Mouse (Mus musculus): ENCODE measurements around the gene 2310011J03Rik. TPM values are rescaled to one million over a fixed set of nuclear protein-coding genes. Genes with fewer than 3 reads are reported as not detected.

The 2310011J03Rik gene
- polyA plus RNA-seq, 1 experiment from 2014 or later, result 25.4 TPM

DNA sequence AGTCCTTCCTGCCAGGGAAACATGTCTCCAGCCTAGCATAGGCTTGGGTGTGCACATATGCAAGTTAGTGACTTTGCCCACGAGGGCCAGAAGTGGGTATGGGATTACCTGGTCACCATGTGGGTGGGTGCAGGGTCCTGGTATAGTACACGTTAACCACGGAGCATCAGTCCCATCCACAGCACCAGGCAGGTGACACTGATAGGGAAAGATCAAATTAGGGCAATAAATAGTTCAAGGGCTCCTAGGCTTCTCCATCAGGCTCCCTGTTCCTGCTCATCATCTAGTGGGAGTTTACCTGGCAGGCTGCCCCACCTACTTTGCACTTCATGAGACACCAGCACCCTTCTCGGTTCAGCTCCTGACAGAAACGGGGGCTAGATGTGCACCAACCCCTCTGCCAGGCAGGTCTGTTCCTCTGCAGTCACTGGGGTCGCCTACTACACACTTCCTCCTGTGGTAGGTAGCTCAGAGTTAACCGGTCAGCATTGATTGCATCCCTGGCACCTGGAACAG lies 25.5 kb downstream of the 2310011J03Rik start:
- H3K4me1 ChIP-seq, result peaks cover 63% of the 10 kb centered on the region
- no peaks in the 10 kb centered on the region for H3K9me3 ChIP-seq
- no peaks in the 10 kb centered on the region for H3K27me3 ChIP-seq (replicated peaks)
- peaks cover 14% of the 10 kb centered on the region for H3K36me3 ChIP-seq (replicated peaks)
- peak overlapping the region; percentile 98 for H3K27ac ChIP-seq
- H3K9ac ChIP-seq, result peak overlapping the region; percentile 92; the same call in 1 of the 2 replicates
- no peak for ATAC-seq (replicated peaks)
- 49% methylated on average over 7 of the region's 7 CpGs for WGBS
- peak overlapping the region; percentile 98; the same call in 1 of the 2 replicates for H3K4me2 ChIP-seq
- 0 out of 2 replicates have a peak overlapping the region, but pooled peaks have one; percentile 3 for H3K4me3 ChIP-seq

DNA sequence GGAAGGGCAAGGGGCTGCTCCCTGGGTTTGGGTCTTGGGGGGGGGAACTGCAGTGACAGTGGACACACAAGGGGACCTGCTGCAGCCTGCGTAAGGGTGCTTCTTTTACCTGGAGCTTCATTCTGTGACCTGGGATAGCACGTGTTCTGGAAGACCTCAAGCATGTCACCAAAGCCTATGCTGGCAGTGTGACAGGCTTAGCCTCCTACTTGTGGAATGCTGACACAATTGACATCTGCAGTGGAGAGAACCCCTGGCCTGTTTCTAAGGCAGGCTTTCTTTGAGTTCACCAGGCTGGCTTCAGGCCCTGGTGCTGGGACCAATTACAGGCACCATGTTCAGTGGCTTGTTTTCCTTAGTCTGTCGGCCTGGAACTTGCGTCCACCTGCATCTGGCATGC lies 26.0 kb downstream of the 2310011J03Rik start:
- Histone ChIP-seq H3K4me3 (peak overlapping the region; percentile 3; the same call in 1 of the 2 replicates), H3K4me2 (peak overlapping the region; percentile 92; the same call in 1 of the 2 replicates), H3K27me3 (replicated peaks) (no peaks in the 10 kb centered on the region), H3K9me3 (no peaks in the 10 kb centered on the region), H3K4me1 (peaks cover 63% of the 10 kb centered on the region), H3K9ac (no peak overlapping the region), H3K36me3 (replicated peaks) (peaks cover 14% of the 10 kb centered on the region), H3K27ac (peak overlapping the region; percentile 98; the same call in 1 of the 2 replicates)
- no peak for ATAC-seq (replicated peaks)
- WGBS, result 75% methylated on average over 4 of the region's 4 CpGs

DNA sequence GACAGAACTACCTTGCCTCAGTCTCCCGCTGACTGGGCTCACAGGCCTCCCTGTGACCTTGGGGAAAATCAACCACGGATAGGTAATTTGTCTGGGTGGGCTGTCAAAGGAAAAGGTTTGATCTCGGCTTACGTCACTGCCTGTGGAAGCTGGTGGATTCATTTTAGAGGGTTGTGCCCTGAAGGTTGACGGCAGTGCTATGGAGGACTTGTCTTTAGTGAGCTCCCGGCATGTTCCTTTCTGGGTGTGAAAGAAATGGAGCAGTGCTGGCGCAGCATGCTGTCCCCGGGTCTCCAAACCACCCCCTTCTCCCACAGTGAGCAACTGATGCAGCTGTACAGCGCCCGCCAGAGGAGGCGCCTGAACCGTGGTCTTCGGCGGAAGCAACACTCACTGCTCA lies 27.0 kb downstream of the 2310011J03Rik start:
- no peak for ATAC-seq (replicated peaks)
- Histone ChIP-seq H3K27me3 (replicated peaks) (no peaks in the 10 kb centered on the region), H3K9ac (peak overlapping the region; percentile 97), H3K4me1 (peaks cover 58% of the 10 kb centered on the region), H3K36me3 (replicated peaks) (peaks cover 21% of the 10 kb centered on the region), H3K4me2 (peak overlapping the region; percentile 92), H3K27ac (peak overlapping the region; percentile 91), H3K9me3 (no peaks in the 10 kb centered on the region), H3K4me3 (peak overlapping the region; percentile 92)
- 27% methylated on average over 14 of the region's 14 CpGs for WGBS

DNA sequence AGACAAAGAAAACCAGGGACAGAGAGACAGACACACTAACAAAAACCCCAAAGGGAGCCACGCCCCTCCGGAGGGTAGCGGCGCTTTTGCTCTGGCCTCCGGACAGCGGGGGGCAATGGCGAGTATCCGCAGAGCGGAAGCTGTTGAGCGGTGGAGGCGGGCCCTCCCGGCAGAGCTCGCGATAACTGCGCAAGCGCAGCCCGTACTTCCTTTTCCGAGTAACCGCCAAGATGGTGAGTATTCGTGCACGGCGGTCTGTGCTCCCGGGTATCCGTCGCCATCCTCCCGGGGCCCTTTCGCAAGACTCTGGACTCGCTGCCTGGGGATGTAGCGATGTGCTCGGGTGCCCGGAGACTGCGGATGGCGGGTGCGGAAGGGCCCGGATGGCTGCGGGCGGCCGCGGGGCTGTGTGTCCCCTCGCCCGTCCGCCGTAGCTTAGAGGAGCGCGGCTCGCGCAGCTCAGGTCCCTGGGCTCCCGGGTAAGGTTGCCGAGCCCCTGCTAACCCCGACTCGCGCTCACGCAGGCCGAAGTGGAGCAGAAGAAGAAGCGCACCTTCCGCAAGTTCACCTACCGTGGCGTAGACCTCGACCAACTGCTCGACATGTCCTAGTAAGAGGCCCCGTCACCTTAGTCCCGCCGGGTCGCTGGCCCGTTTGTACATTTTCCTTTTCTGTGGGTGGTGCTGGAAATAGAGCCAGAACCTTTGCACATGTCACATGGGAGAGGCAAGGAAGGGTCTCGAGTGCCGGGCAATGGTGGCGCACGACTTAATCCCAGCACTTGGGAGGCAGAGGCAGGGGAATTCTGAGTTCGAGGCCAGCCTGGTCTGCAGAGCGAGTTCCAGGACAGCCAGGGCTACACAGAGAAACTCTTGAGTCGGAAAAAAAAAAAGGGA lies 27.8 kb downstream of the 2310011J03Rik start, which contains the start of gene Rps15:
TSS of gene Rps15 (plus strand) at position 203 of the 896 bp plus-strand sequence.
- peaks cover 24% of the 10 kb centered on the region for H3K36me3 ChIP-seq (replicated peaks)
- WGBS, result 0% methylated on average over 72 of the region's 72 CpGs
- H3K9me3 ChIP-seq, result no peaks in the 10 kb centered on the region
- peaks cover 50% of the 10 kb centered on the region for H3K4me1 ChIP-seq
- no peaks in the 10 kb centered on the region for H3K27me3 ChIP-seq (replicated peaks)
- H3K4me3 ChIP-seq, result peak within 1 kb of the TSS; percentile 92
- ATAC-seq (replicated peaks), result peak; percentile 74
- peak within 1 kb of the TSS; percentile 97 for H3K9ac ChIP-seq
- peak within 1 kb of the TSS; percentile 92 for H3K4me2 ChIP-seq
- peak within 1 kb of the TSS; percentile 91 for H3K27ac ChIP-seq

DNA sequence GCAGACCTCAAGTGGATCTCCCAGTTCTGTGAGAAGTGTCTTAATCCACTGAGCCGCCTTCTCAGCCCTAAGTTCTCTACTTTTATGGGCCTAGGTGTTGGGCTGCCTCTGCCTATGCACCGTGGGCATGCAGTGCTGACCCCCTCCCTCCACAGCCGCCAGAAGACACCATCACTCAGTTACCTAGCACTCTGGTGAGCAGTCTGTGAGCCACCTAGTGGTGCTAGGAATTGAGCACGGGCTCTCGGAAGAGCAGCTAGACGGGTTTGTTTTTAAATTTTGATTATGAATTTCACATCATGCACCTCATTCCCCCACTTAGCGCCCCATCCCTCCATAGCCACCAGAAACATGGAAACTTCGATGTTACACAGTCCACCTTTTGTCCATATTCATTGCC lies 31.7 kb downstream of the 2310011J03Rik start:
- no peak for ATAC-seq (replicated peaks)
- no peaks in the 10 kb centered on the region for H3K9me3 ChIP-seq
- H3K9ac ChIP-seq, result no peak overlapping the region
- peaks cover 13% of the 10 kb centered on the region for H3K4me1 ChIP-seq
- H3K27ac ChIP-seq, result no peak overlapping the region
- H3K4me2 ChIP-seq, result no peak overlapping the region
- H3K27me3 ChIP-seq (replicated peaks), result no peaks in the 10 kb centered on the region
- H3K36me3 ChIP-seq (replicated peaks), result peaks cover 20% of the 10 kb centered on the region
- 72% methylated on average over 8 of the region's 8 CpGs for WGBS
- H3K4me3 ChIP-seq, result no peak overlapping the region

DNA sequence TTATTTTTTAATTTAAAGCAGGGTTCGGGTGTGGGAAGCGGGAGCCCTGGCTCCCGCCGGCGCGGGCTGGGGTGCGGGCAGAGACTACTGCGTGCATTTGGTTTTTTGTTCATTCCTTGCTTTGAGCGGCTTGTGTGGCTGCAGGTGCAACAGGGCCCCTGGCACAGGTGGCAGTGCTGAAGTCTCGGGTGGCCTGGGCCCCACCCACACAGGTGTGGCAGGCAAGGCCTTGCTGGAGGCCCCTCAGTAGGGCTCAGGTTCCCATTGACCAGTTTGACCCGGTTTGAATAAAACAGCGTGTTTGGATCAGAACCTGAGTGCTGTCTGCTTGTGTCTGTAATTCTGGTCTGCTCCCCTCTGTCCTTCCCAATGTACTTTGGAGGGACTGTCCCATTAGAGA lies 32.2 kb downstream of the 2310011J03Rik start:
- Histone ChIP-seq H3K4me3 (no peak overlapping the region), H3K4me2 (no peak overlapping the region), H3K9ac (no peak overlapping the region), H3K36me3 (replicated peaks) (peaks cover 23% of the 10 kb centered on the region), H3K27me3 (replicated peaks) (no peaks in the 10 kb centered on the region), H3K27ac (no peak overlapping the region), H3K9me3 (no peaks in the 10 kb centered on the region), H3K4me1 (peaks cover 8% of the 10 kb centered on the region)
- 94% methylated on average over 12 of the region's 12 CpGs for WGBS
- no peak for ATAC-seq (replicated peaks)

DNA sequence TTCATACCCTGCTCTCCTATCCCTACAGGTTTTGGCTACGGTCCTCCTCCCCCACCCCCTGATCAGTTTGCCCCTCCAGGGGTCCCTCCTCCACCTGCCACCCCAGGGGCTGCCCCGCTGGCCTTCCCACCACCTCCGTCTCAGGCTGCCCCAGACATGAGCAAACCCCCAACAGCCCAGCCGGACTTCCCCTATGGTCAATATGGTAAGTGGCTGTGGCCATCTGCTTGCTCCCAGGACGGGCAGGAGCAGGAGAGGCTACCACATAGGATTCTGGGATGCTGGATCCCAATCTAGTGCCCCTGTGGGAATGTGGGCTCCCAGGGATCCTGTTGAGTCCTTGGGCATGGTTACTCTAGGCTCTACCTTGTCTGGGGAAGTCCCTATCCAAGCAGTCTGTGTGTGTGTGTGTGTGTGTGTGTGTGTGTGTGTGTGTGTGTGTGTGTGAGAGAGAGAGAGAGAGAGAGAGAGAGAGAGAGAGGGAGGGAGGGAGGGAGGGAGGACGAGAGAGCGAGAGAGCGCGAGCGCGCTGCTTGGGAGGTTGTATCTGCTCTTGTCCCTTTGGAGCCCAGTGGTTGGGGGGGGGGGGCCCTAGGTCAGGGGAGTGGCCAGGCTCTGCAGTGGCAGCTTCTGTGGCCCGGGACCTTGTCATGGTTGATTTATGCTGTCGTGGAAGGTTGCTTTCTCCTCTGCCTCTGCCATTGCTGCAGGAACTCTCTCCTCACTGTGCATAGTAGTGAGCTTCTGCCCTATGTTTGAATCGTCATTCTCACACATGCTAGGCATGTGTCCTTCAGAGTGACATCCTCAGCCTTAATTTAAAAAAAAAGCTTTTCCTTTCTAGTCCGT lies 34.9 kb downstream of the 2310011J03Rik start:
- Histone ChIP-seq H3K4me1 (no peaks in the 10 kb centered on the region), H3K36me3 (replicated peaks) (peaks cover 27% of the 10 kb centered on the region), H3K4me2 (no peak overlapping the region), H3K27me3 (replicated peaks) (no peaks in the 10 kb centered on the region), H3K9ac (no peak overlapping the region), H3K27ac (no peak overlapping the region), H3K9me3 (no peaks in the 10 kb centered on the region), H3K4me3 (no peak overlapping the region)
- ATAC-seq (replicated peaks), result no peak
- WGBS, result 83% methylated on average over 14 of the region's 15 CpGs

DNA sequence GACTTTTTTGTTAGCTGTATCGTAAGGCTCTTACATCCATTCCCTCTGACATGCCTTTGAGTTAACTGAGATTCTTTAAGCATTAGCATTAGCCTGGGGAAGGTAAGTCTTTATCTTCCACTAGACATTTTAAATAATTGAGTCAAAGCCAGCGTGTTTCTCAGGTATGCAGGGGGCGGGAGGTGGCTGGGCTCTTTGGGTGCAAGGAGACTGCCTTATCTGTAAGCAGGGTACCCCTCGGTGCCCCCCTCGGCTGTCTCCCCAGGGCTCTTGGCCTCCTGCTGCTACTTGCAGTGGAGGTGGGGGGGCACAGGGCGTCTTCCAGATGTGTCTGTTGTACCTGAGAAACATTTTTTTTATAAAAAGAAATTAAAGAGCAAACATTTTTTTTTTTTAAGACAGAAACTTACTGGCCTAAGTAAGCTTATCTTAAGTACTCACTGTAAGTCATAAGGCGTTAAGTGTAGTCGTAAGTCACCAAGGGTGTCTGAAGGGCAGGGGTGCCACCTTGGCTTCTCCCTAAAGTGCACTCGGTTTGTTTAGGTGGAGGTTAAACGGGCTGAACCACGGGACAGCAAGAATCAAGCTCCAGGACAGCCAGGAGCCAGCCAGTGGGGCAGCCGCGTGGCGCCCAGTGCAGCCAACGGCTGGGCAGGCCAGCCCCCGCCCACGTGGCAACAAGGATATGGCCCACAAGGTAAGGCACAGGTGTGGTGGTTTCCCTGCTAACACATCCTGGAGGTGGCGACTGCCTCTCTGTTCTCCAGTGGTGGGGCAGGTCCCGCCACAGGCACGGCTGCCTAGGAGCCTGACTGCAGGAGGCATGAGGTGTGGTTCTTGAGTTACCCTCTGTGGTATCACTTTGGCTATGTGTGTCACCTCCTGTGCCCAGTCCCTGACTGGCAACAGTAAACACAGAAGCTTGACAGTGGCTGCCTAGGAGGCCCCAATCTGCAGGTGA lies 37.6 kb downstream of the 2310011J03Rik start:
- H3K27ac ChIP-seq, result no peak overlapping the region
- H3K9ac ChIP-seq, result no peak overlapping the region
- WGBS, result 91% methylated on average over 20 of the region's 20 CpGs

DNA sequence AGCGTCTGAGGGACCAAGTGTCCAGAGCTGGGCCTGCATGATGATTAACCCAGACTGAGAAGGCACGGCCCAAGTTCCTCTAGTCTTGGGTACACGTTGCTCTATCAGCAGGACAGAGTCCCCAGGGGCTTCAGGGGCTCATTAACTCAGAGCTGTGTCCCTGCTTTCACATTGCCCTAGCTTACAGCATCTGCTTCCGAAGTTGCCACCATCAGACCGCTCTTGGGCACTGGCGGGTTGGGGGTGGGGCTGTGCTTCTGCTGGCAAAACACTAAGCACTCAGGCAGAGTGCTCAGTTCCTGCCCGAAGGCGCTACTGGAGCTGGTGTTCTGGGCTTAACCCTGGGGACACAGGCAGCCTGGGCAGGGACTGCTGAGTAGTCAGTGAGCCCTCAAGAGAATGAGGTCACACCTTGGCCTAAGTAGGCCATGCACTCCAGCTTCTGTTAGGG lies 38.4 kb downstream of the 2310011J03Rik start:
- Histone ChIP-seq H3K9ac (no peak overlapping the region), H3K27me3 (replicated peaks) (no peaks in the 10 kb centered on the region), H3K4me1 (no peaks in the 10 kb centered on the region), H3K4me3 (no peak overlapping the region), H3K36me3 (replicated peaks) (peaks cover 40% of the 10 kb centered on the region), H3K9me3 (no peaks in the 10 kb centered on the region), H3K27ac (no peak overlapping the region), H3K4me2 (no peak overlapping the region)
- no peak; the same call in 1 of the 2 replicates for ATAC-seq (replicated peaks)
- WGBS, result 62% methylated on average over 8 of the region's 8 CpGs

More for the DNA sequence above, 37.6 kb downstream of the 2310011J03Rik start:
- no peaks in the 10 kb centered on the region for H3K9me3 ChIP-seq
- H3K36me3 ChIP-seq (replicated peaks), result peaks cover 33% of the 10 kb centered on the region
- no peak for ATAC-seq (replicated peaks)
- H3K27me3 ChIP-seq (replicated peaks), result no peaks in the 10 kb centered on the region
- H3K4me2 ChIP-seq, result no peak overlapping the region
- H3K4me1 ChIP-seq, result no peaks in the 10 kb centered on the region
- H3K4me3 ChIP-seq, result no peak overlapping the region

DNA sequence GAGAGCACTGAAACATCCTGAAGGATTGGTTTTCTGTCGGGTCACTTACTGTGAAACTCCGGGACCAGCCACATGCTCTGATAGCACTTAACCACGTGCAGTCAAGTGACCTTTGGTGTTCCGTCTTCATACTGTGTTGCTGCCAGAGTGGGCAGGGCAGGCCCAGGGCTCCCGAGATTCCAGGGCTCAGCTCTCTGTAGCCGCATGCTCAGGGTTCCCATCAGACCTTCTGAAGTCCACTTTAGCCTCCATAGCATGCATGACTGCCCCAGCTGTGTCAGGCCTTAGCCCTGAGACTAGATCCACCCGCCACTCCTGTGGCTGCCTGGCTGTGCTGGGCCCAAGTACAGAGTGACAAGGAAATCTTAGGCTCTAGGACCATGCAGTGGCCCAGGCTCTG lies 39.0 kb downstream of the 2310011J03Rik start:
- Histone ChIP-seq H3K4me2 (no peak overlapping the region), H3K36me3 (replicated peaks) (peaks cover 44% of the 10 kb centered on the region), H3K9ac (no peak overlapping the region), H3K4me1 (no peaks in the 10 kb centered on the region), H3K27ac (no peak overlapping the region), H3K4me3 (no peak overlapping the region), H3K27me3 (replicated peaks) (no peaks in the 10 kb centered on the region), H3K9me3 (no peaks in the 10 kb centered on the region)
- no peak for ATAC-seq (replicated peaks)
- 88% methylated on average over 7 of the region's 7 CpGs for WGBS

DNA sequence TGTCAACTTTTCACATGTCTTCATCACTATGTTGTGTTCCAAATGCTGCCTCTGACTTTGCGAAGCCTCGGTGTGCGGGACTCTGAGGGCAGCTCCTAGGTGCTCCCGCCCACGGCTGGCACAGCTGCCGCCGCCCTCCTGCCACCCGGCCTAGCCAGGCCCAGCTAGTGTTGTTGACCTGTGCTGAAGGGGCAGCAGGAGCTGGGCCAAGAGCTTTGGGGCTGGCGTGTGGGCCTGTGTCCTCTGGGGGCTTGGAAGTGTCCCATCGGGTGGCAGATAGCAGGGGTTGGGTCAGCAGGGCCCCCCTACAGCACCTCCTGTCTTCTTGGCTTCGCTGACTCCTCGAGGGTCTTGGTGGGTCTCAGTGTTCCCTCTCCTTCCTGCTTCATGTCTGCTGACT lies 41.1 kb downstream of the 2310011J03Rik start:
- H3K4me1 ChIP-seq, result no peaks in the 10 kb centered on the region
- H3K27ac ChIP-seq, result no peak overlapping the region
- H3K9me3 ChIP-seq, result no peaks in the 10 kb centered on the region
- H3K27me3 ChIP-seq (replicated peaks), result no peaks in the 10 kb centered on the region
- H3K4me3 ChIP-seq, result no peak overlapping the region
- 95% methylated on average over 12 of the region's 12 CpGs for WGBS
- no peak overlapping the region for H3K9ac ChIP-seq
- peaks cover 36% of the 10 kb centered on the region for H3K36me3 ChIP-seq (replicated peaks)
- no peak overlapping the region for H3K4me2 ChIP-seq
- no peak for ATAC-seq (replicated peaks)

All from midbrain, embryonic 15.5 days (tissue).